Mouse (Mus musculus) monocyte, adult 5-6 weeks (primary cell): ENCODE results near the gene Crtc2. TPM values are rescaled to one million over a fixed set of nuclear protein-coding genes. Genes with fewer than 3 reads are reported as not detected.
A peak's percentile ranks its signal among the peaks of the same experiment; 100 is the strongest.
"Not testable (repeated sequence)": the region's sequence is repeated elsewhere in the genome, so short reads cannot be mapped to it uniquely, and the experiment has no call there.

Experiments
- ATAC-seq: fragments of 153-309, 156-312 bp; replicated peaks from 2 replicates; pipeline ENCODE4 v1.8.0; 2017; ENCODE audit warnings: mild to moderate bottlenecking; ENCODE audit not compliant: low TSS enrichment, insufficient number of reproducible peaks, severe bottlenecking, poor library complexity, low FRiP score
- total RNA-seq: library from RNA; stranded (forward); fragments of 200-1000, 200-491, 200-594 nt; gene quantifications from 3 replicates; pipeline ENCODE4 v1.2.3, GENCODE M21; 2017

Gene Crtc2
- total RNA-seq, 1 experiment from 2014 or later = 19.9 TPM

DNA sequence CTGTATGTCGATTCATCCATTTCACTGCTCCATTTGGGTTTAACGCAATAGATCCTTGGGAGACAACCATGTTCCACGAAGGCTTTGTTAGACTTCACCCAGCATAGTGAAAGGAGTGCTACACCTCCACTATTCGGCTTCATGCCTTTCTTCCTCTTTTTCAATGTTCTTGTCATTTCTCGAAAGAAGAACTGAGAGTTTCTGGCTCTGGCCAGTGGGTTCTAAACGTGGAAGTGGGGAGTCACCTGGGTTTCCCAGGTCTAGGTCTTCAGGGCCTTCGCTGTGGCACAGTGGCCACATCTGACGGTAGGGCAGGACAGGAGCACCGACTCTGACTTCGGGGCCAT is 10.7 kb downstream of the Crtc2 start:
- no peak; the same call in 1 of the 2 replicates for ATAC-seq

DNA sequence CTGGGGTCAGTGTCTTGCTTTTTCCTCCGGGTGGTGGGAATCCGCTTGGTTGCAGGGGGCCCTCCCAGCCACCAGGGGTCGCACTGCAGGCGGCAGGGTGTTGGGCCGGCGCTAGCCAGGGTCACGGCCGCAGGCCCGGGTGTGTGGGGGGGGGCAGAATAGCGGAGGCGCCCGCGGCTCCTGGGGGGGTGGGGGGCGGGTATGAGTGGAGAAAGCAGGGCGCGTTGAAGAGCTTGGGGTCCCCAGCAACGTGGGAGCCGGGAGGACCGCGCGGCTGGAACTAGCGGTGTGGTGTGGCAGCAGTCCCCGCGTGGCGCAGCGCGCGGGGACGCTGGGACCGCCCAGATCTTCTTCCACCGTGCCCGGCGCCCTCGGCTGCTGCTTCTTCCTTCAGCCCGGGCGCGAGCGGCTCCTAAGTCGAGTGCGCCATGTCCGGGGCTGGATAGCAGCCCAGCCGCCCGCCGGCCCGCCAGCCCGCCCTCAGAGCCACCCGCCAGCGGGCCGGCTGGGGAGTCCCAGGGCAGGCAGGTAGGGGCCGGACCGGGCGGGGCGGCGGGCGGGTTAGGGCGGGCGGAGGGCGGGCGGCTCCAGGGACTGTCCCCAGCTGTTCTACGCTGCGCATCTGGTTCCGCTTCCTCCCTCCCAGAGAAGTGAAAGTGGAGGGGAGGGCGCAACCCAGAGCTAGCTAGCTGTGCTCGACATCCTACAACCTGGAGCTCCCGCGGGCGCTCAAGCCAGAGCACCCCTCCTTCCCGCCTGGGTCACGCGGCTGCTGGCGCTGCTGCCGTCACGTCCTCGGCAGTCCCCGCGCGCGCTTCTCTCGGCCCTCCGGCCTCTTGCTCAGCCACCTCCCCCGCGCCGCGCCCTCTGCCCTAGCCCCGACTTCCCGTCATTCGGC is 11.3 kb downstream of the Crtc2 start, which contains the start of gene Dennd4b:
Gene Dennd4b (plus strand): TSS at position 152 of the 898 bp plus-strand sequence.
- peak; percentile 73 for ATAC-seq

DNA sequence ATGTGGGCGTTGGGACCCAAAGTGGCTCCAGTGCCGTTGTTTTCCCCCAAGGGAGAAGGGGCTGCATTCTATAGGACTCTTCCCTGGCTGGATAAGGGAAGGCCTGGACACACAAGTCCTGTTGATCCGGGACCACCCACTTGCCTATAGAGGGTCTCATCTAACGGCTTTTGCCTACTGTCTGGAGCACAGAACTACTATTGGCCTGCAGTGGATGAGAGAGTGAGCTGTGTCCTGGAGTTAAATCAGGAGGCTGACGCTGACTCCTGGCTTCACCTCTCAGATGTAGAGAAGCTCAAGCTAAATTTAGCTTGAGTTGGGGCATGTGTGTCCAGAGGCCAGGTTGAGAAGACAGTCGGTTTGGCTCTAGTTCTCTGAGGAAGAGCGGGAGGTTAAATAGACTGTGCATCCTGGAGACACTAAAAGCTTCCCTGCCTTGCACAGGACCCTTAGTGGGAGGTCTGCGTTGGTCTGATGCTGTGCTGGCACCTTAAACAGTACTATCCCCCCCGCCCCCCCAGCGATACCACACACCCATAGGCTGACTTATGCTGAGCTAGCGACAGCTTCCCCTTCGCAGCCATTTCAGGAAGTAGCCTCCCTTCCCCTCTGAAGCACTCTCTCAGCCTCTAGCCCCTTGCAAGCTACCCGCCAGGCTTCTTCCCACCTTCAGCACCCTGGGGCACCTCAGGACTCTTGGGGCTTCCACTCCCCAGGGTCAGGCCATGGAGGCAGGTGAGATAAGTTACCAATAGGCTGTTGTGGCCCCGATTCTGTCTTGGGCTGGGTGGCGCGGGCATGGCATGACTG is 12.2 kb downstream of the Crtc2 start:
- peak; percentile 41 for ATAC-seq

DNA sequence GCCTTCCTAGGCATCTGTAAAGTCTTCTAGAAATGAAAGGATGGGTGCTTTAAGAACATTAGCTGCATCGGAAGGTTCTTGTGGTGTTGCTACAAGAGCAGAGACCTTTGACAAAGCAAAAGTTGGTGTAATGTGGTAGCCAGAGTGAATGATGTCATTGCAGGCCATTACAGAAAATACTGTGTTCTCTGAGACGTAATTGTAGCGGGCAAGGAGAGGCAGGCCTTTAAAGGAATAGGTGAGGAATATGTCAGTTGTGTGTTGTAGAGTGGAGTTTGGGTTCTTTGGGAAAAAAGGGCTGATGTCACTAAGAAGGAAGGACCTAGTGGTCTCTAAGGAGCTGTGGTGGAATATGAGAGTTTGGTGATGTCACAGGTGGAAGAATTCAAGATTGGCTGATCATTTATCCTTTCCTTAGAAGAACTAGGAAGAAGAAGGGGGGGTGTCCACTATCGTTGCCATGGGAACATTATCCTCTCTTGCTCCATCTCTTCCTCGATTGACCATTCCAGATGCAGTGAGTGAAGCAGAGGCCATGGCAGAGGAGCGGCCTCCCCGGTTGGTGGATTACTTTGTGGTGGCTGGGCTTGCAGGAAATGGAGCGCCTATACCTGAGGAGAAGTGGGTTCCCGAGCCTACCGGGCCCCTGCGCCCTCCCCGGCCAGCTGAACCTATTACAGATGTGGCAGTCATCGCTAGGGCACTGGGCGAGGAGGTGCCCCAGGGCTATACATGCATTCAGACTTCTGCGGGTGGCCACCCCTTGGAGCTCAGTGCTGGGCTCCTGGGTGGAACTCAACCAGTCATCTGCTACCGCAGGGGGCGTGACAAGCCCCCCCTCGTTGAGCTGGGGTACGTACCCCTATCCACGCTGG is 13.2 kb downstream of the Crtc2 start:
- no peak for ATAC-seq

DNA sequence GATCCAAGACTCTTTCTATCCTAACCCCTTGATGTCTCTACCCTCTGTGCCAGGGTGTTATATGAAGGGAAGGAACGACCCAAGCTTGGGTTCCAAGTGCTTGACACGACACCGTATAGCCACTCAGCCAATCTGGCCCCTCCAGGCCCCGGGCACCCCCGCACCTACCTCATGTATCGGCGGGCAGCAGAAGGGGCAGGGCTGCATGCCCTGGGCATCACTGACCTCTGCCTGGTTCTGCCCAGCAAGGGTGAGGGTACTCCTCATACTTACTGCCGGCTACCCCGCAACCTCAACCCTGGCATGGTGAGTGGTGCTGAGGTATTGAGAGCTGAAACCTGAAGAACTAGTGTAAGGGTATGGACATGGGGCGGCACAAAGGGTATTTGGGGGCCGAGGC is 14.2 kb downstream of the Crtc2 start:
- ATAC-seq = no peak

DNA sequence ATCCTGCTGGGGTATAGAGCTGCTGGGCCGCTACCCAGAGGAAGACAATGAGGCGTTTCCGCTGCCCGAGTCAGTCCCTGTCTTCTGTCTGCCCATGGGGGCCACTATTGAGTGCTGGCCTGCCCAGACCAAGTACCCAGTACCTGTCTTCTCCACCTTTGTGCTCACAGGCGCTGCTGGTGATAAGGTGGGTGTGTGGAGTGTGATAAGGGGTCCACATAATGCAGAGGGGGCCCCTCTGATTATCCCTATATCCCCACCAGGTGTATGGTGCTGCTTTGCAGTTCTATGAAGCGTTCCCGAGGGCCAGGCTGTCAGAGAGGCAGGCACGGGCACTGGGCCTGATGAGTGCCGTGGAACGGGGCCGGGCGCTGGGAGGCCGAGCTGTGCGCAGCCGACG is 15.0 kb downstream of the Crtc2 start:
- ATAC-seq = no peak

DNA sequence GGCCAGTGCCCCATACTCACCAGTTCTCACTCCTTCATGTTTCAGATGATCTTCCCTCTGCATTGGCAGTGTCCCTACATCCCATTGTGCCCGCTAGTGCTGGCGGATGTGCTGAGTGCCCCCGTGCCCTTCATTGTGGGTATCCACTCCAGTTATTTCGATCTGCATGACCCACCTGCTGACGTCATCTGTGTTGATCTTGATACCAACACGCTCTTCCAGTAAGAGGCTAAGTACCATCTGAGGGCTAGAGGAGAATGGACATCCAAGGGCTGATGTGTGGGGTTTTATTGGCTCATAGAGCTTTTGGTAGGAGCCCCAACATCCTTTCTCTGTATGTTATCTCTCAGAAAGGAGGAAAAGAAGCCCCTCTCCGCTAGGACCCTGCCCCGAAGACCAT is 16.8 kb downstream of the Crtc2 start:
- ATAC-seq = no peak

DNA sequence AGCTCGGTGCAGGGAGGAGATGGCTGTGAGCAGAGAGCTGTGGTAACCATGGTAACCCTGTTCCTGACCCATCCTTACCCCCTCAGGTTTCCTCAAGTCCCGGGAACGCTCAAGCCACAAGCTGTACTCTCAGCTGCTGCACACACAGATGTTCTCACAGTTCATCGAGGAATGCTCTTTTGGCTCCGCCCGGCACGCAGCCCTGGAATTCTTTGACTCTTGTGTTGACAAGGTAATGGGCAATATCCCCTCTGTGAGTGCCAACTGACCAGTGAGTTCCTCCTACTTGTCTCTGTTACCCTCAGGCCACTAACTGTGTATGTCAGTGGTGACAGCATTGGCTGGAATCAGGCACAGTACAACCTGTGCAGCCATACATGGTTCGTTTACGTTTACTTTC is 18.2 kb downstream of the Crtc2 start:
- ATAC-seq = no peak

DNA sequence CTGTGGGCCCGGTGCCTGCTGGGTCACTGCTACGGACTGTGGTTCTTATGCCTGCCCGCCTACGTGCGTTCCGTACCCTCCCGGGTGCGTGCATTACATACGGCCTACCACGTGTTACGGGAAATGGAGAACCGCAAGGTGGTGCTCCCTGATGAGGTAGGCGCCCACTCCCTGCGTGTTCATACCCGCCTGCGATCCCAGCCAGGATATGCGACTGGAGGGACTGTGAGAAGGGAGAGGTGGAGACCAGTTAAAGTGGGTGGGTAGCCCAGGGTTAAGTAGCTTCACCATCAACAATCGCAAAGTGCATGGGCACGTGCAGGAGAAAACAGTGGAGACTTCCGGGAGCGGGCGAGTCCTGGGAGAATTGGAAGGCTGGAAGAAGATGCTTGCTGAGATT is 19.9 kb downstream of the Crtc2 start:
- ATAC-seq = no peak

DNA sequence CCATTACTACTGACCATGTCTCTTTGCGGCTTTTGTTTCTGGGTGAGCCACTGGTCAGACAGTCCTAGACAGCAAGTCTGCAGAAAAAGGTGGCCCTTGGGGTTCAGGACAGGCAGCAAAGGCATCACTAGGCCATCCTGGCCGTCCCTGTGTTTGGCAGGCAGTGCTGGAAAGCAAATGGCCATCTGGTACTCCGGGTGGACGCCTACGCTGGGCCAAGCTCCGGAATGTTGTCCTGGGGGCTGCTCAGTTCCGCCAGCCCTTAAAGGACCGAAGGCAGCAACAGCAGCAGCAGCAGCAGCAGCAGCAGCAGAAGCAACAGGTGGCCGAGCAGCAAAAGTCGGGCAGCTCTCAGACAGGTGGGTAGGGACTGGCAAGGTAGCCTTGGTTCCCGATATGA is 21.3 kb downstream of the Crtc2 start:
- ATAC-seq = no peak

DNA sequence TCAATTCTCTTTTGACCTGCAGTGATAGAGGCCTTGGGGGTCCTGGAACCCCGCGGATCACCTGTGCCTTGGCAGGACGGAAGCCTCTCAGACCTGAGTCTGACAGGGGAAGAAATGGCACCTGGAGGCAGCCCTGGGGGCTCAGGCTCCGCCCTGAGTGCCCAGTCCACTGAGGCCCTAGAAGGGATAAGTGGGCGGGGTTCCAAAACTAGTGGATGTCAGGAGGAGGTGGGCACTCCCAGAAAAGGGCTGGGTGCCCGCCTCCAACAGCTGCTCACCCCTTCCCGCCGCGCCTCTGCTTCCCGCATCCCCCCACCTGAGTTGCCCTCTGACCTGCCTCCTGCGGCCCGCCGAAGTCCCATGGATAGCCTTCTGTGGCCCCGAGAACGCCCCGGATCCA is 22.9 kb downstream of the Crtc2 start:
- no peak for ATAC-seq

DNA sequence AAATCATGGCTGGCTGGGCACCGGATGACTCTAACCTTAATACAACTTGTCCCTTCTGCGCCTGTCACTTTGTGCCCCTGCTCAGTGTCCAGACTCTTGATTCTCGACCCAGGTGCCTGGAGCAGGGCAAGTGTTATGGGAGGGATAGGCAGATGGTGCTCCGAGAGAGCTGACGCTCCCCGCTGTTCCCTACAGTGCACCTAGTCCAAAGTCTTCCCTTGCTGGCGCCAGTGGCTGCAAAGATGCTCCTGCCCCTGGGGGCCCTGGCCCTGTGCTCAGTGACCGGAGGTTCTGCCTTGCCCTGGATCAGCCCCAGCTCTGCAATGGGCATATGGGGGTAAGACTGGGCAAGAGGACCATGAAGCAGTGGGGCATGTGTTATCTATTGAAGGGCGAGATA is 23.8 kb downstream of the Crtc2 start:
- ATAC-seq = no peak

DNA sequence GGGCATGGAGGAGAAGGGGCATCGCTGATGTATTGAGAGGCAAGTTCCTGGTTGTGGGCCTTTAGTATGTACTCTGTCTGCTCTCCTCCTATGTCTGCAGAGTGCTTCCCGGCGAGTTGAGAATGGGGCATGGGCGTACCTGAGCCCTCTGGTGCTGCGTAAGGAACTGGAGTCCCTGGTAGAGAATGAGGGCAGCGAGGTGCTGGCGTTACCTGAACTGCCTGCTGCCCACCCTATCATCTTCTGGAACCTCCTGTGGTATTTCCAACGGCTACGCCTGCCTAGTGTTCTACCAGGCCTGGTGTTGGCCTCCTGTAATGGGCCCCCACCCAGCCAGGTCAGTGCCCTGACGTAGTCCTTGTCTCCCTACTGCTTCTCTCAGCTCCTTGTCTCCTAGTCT is 24.2 kb downstream of the Crtc2 start:
- ATAC-seq = no peak

DNA sequence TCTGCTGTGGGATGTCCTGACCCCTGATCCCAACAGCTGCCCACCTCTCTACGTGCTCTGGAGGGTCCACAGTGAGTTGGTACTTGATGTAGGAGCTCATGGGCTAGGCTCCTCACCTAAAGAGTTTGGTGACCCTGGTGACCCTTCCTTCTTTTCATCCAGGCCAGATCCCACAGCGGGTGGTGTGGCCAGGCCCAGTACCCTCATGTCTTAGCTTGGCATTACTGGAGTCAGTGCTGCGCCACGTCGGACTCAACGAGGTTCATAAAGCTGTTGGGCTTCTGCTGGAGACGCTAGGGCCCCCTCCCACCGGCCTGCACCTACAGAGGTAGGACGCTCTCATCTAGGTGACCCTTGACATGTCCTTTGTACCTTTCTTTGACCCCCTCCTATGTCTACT is 25.3 kb downstream of the Crtc2 start:
- no peak for ATAC-seq

DNA sequence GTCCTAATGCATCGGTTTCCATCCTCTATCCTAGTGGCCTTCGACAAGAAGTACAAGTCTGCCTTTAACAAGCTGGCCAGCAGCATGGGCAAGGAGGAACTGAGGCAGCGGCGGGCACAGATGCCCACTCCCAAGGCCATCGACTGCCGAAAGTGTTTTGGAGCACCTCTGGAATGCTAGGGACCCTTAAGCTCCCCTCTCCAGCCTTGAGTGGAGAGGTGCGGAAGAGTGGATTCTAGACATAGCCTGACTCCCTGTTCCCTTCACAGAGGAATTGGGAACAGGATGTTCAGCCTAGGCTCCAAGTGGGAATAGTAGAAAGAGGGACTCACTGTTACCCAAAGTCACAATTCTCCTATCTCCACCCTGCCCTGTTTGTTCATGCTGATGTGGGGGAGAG is 25.8 kb downstream of the Crtc2 start:
- ATAC-seq = no peak

DNA sequence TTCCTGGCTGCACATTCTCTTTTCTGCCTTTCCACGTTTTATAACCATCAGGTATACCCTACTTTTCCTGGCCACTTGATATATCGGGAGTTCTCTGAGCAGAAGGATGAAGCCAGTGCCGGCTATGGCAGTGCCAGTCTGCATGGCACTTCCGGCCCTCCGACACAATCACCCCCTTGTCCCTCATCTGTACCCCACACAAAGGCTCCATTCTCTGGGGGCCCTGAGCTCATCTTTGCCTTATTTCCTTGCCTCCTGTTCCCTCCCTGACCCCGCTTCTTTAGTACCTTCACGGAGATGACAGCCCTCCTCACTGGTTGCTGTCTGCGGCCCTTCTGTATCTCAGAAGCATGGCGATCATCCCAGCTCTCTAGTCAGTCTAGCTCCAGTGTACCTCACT is 26.7 kb downstream of the Crtc2 start:
- no peak for ATAC-seq

DNA sequence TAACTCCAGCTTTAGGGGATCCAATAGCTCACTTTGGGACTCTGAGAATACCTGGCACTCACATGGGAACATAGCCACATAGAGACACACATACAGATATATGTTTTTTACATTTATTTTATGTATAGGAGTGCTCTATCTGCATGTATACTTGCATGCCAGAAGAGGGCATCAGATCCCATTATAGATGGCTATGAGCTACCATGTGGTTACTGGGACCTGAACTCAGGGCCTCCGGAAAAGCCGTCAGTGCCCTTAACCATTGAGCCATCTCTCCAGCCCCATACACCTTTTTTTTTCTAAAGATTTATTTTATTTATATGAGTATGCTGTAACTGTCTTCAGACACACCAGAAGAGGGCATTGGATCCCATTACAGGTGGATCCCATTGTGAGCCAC is 30.2 kb downstream of the Crtc2 start:
- ATAC-seq = no peak

DNA sequence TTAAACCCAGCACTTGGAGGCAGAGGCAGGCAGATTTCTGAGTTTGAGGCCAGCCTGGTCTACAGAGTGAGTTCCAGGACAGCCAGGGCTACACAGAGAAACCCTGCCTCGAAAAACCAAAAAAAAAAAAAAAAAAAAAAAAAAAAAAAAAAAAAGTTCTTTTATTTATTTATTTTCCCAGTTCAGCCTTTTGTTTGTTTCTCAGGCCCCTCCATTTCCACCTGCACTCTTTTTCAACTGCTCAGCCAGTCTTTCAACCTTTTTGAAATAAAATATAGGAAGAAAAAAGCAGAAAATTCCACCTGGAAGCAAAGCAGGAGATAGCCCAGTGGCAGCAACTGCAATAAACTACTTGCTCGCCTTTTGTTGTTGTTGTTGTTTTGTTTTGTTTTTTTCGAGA is 35.4 kb downstream of the Crtc2 start:
- not testable (repeated sequence) for ATAC-seq

DNA sequence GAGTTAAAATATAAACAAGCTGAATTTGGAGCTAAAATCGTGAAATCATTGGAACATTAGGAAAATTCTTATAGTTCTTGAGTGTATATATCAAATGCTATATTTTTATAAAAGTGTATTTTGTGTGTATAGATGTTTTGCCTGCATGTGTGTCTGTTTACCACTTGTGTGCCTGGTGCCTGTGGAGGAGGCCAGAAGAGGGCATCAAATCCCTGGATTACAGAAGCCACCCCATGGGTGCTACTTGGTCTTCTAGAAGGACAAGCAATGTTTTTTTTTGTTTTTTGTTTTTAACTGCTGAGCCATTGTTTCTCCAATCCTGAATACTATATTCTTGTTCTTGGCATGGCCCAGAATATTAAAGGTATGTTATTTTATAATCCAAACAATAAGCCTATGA is 36.6 kb downstream of the Crtc2 start:
- ATAC-seq = no peak
